ENCODE assay signal across 8 mouse cellular contexts in genomic region chr1:119457528-119457855, GRCm38 (mm10). TPM values are rescaled to one million over a fixed set of nuclear protein-coding genes. Genes with fewer than 3 reads are reported as not detected.
DNase-seq lines count a peak whose midpoint lies in the region; ATAC-seq lines count a peak whose summit lies in the region.

No protein-coding gene starts in this region.

- 36% methylated on average over 5 of the region's 5 CpGs for WGBS in heart, embryonic 16.5 days
- 34% methylated on average over 4 of the region's 5 CpGs for WGBS in macrophage (ENCODE audit: missing documents)

- no peak overlapping the region for H3K27ac ChIP-seq in heart, embryonic 16.5 days (ENCODE audit: low read length)
- no peak overlapping the region for H3K27ac ChIP-seq in macrophage

- peak overlapping the region; percentile 32 for H3K4me3 ChIP-seq in heart, embryonic 16.5 days (ENCODE audit: low read length)
- peak overlapping the region; percentile 15; the same call in 1 of the 2 replicates for H3K4me3 ChIP-seq in macrophage (ENCODE audit: inconsistent target)

- intact Hi-C loops in heart, postnatal 10 days (cut with DNase I): loop anchor here (5.0 to 10.0 kb wide), 4 partner anchors 90 to 557 kb away; no protein-coding TSS in a partner anchor

- H3K9me3 ChIP-seq in heart, embryonic 16.5 days (replicated peaks; ENCODE audit: control insufficient read depth, low read length): no peaks in the 10 kb centered on the region

- no peaks in the 10 kb centered on the region for H3K36me3 ChIP-seq in heart, embryonic 16.5 days (ENCODE audit: control insufficient read depth, insufficient read depth)
- no peaks in the 10 kb centered on the region for H3K36me3 ChIP-seq in macrophage (ENCODE audit: inconsistent target)

- H3K79me2 ChIP-seq in macrophage (ENCODE audit: inconsistent target): no peaks in the 10 kb centered on the region

- no peak; the same call in 1 of the 2 replicates for ATAC-seq in heart, embryonic 16.5 days (replicated peaks; ENCODE audit: extremely low read depth, insufficient read depth, low FRiP score)
- peak; percentile 34 for ATAC-seq in granulocyte monocyte progenitor cell, adult 5-6 weeks (replicated peaks; ENCODE audit: poor library complexity, severe bottlenecking)

- H3K9ac ChIP-seq in heart, embryonic 16.5 days (ENCODE audit: low read length): peak overlapping the region; percentile 22; the same call in 1 of the 2 replicates

- no peak for DNase-seq in heart, postnatal 10 days
- peak; percentile 27 for DNase-seq in Muller cell, postnatal 12 days (ENCODE audit: inconsistent ontology term)
- DNase-seq in gastrocnemius, postnatal 25 days: no peak
- no peak for DNase-seq in layer of hippocampus, postnatal 14 days (ENCODE audit: low spot score in 2 of 2)
- no peak for DNase-seq in left cerebral cortex, adult 8-10 months (ENCODE audit: low spot score in 2 of 2)

- no peaks in the 10 kb centered on the region; the same call in 1 of the 2 replicates for H3K27me3 ChIP-seq in heart, embryonic 16.5 days (ENCODE audit: control insufficient read depth, insufficient read depth, low read length)

- peaks cover 5% of the 10 kb centered on the region for H3K4me1 ChIP-seq in heart, embryonic 16.5 days (ENCODE audit: control insufficient read depth, insufficient read depth, low read length)

- H3K4me2 ChIP-seq in heart, embryonic 16.5 days (ENCODE audit: low read depth, low read length): peak overlapping the region; percentile 57

RNA-seq across cellular contexts. Expression of gene Inhbb, which starts 35.4 kb away (rescaled TPM):
- 0.39 and 0.46 TPM in 2 replicates for polyA plus RNA-seq in heart, embryonic 16.5 days (2015; fragmentation: Nextera tagmentation; extraction: Ambion mirVana)
- total RNA-seq in heart, postnatal 10 days (2021): 1 to 10 TPM; 1.1 to 1.2 TPM
- total RNA-seq in granulocyte monocyte progenitor cell, adult 5-6 weeks (2014; fragmentation: Nextera tagmentation): not detected in 2 replicates
- not detected in 2 replicates for total RNA-seq in granulocyte monocyte progenitor cell, adult 5-6 weeks (2017)
- total RNA-seq in macrophage (2018; cell fraction: chromatin; rRNA removed): under 1 TPM in 1 of 26 experiments, not detected in 25; 0.60 TPM
- under 1 TPM in 4 of 26 experiments, not detected in 22; under 0.01 to 0.10 (median 0.04) TPM for total RNA-seq in macrophage (2018; cell fraction: cytosol; rRNA removed)
- under 1 TPM in 3 of 26 experiments, not detected in 23; 0.12 to 0.21 (median 0.17) TPM for total RNA-seq in macrophage (2018; cell fraction: nucleus; rRNA removed)
- polyA plus RNA-seq in macrophage (2018): 0.03 TPM in 1 of 3 replicates, not detected in the others
- 1 to 10 TPM in 1 of 2 experiments, under 1 TPM in 1; 0.87 to 1.7 TPM for total RNA-seq in gastrocnemius, postnatal 25 days (2021)
- 10 to 100 TPM in 1 of 2 experiments, 1 to 10 TPM in 1; 9.8 to 11.3 TPM for total RNA-seq in layer of hippocampus, postnatal 14 days (2021)
- total RNA-seq in left cerebral cortex, adult 8-10 months (2022): 1 to 10 TPM; 3.6 to 4.2 (median 3.8) TPM

RNA-seq across cellular contexts. Expression of gene Ralb, which starts 47.1 kb away (rescaled TPM):
- 130 and 140 TPM in 2 replicates for polyA plus RNA-seq in heart, embryonic 16.5 days (2015; fragmentation: Nextera tagmentation; extraction: Ambion mirVana)
- total RNA-seq in heart, postnatal 10 days (2021): 10 to 100 TPM; 48.8 to 56.6 TPM
- total RNA-seq in granulocyte monocyte progenitor cell, adult 5-6 weeks (2014; fragmentation: Nextera tagmentation): 24.0 and 26.9 TPM in 2 replicates
- total RNA-seq in granulocyte monocyte progenitor cell, adult 5-6 weeks (2017): 22.7 and 27.5 TPM in 2 replicates
- total RNA-seq in macrophage (2018; cell fraction: chromatin; rRNA removed): 100 to 1,000 TPM in 1 of 26 experiments, 10 to 100 TPM in 25; 30.9 to 114 (median 49.3) TPM
- 100 to 1,000 TPM in 6 of 26 experiments, 10 to 100 TPM in 20; 83.5 to 114 (median 93.7) TPM for total RNA-seq in macrophage (2018; cell fraction: cytosol; rRNA removed)
- 10 to 100 TPM; 44.4 to 87.0 (median 54.7) TPM for total RNA-seq in macrophage (2018; cell fraction: nucleus; rRNA removed)
- polyA plus RNA-seq in macrophage (2018): 76.5 to 98.9 TPM (median 79.7 TPM) in 3 replicates
- 10 to 100 TPM in 1 of 2 experiments, 1 to 10 TPM in 1; 7.7 to 10.4 TPM for total RNA-seq in gastrocnemius, postnatal 25 days (2021)
- 10 to 100 TPM; 27.2 to 29.1 TPM for total RNA-seq in layer of hippocampus, postnatal 14 days (2021)
- total RNA-seq in left cerebral cortex, adult 8-10 months (2022): 10 to 100 TPM; 21.4 to 24.0 (median 22.6) TPM
